Mouse (Mus musculus): Measurements from ENCODE around the gene Lrrc8d.

DNA sequence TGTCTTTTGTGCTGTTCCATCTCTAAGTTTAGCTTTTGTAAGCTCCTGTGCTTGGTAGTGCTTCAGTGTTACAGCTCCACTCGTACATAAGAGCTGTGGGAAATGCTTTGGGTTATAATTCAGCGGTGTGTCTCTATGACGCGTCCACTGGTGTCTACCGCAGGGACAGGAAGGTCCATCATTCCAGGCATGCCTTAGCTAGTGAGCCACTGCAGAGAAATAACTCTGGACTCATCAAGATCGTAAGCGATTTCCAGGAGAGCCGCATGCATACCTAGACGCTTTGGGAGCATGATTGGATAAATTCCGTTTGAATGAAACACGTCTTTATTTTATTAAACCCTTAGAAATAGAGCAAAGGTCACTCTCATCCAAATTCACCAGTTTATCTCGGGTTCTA lies 106.2 kb downstream of the Lrrc8d start:
- TF ChIP-seq POLR2AphosphoS5 (IDR thresholded peaks at IDR 0.05; ENCODE audit: borderline replicate concordance, low read depth, low read length): no peak
- no peak for TF ChIP-seq POLR2AphosphoS2 (IDR thresholded peaks at IDR 0.05; ENCODE audit: low read length)
- TF ChIP-seq USF2 (IDR thresholded peaks at IDR 0.05; ENCODE audit: borderline replicate concordance in 1 of 2, insufficient read depth in 1 of 2, low read depth in 1 of 2, low read length in 2 of 2): no peak
- no peak for TF ChIP-seq ZC3H11A (IDR thresholded peaks at IDR 0.05; ENCODE audit: low read depth, low read length)
- no peak for TF ChIP-seq CTCF (IDR thresholded peaks at IDR 0.05 in 2 of 3, conservative IDR thresholded peaks at IDR 0.05 in 1 of 3; ENCODE audit: control insufficient read depth in 1 of 3, insufficient read depth in 1 of 3, low read depth in 2 of 3, low read length in 3 of 3, poor library complexity in 1 of 3, severe bottlenecking in 1 of 3)
- no peak for TF ChIP-seq GATA1 (IDR thresholded peaks at IDR 0.05; ENCODE audit: low read depth, low read length)
- no peak for TF ChIP-seq MAZ (IDR thresholded peaks at IDR 0.05; ENCODE audit: low read depth, low read length)
- no peak for TF ChIP-seq NELFE (IDR thresholded peaks at IDR 0.05; ENCODE audit: low read depth, low read length)

Measured in MEL (cell line).